Mouse (Mus musculus): ENCODE results near the gene Cpsf3.

- TF ChIP-seq POLR2A (IDR thresholded peaks at IDR 0.05; ENCODE audit: borderline replicate concordance, extremely low read depth, low read depth, low read length) (no peak), CTCF (IDR thresholded peaks at IDR 0.05; ENCODE audit: insufficient read depth, low read length) (no peak)
Measured at GRCm38 (mm10) chr12:21244375-21244960, 40.7 kb upstream of the Cpsf3 start.

Measured in lung, adult 2 months (tissue).